ENCODE assay signal across 10 mouse cellular contexts in genomic region chr5:127290461-127291250, GRCm38 (mm10). TPM values are rescaled to one million over a fixed set of nuclear protein-coding genes. Genes with fewer than 3 reads are reported as not detected.
DNase-seq lines count a peak whose midpoint lies in the region; ATAC-seq and TF ChIP-seq lines count a peak whose summit lies in the region.
"Had no signal": no experiment of that assay in that cellular context is flagged by ENCODE, and none has a peak within 500 bp of the region (broad histone marks: within the 10 kb centered on the region; RNA-seq: fewer than 3 reads in every experiment).

No protein-coding gene starts in this region.

- peak; percentile 81 for ATAC-seq in hindbrain, embryonic 13.5 days (ENCODE audit: low FRiP score)
- peak; percentile 56; the same call in 1 of the 2 replicates for ATAC-seq in midbrain, postnatal 0 days (ENCODE audit: low FRiP score)

- 0 out of 2 replicates have a peak, but pooled peaks cover 3% of the 10 kb centered on the region for H3K9me3 ChIP-seq in embryonic facial prominence, embryonic 10.5 days
- no peaks in the 10 kb centered on the region for H3K9me3 ChIP-seq in hindbrain, embryonic 13.5 days
- no peaks in the 10 kb centered on the region for H3K9me3 ChIP-seq in midbrain, postnatal 0 days (ENCODE audit: low read length)

- no peaks in the 10 kb centered on the region for H3K36me3 ChIP-seq in kidney, adult 2 months (ENCODE audit: control insufficient read depth, insufficient read depth, low read length)
- H3K36me3 ChIP-seq in embryonic facial prominence, embryonic 10.5 days (replicated peaks) = peaks cover 29% of the 10 kb centered on the region
- H3K36me3 ChIP-seq in hindbrain, embryonic 13.5 days = no peaks in the 10 kb centered on the region
- H3K36me3 ChIP-seq in midbrain, postnatal 0 days (ENCODE audit: insufficient read depth, low read length) = no peaks in the 10 kb centered on the region

- H3K27me3 ChIP-seq in kidney, adult 2 months (replicated peaks; ENCODE audit: control insufficient read depth, insufficient read depth, low read length) = no peaks in the 10 kb centered on the region
- H3K27me3 ChIP-seq in embryonic facial prominence, embryonic 10.5 days (replicated peaks; ENCODE audit: low read depth, poor library complexity, severe bottlenecking) = no peaks in the 10 kb centered on the region
- no peaks in the 10 kb centered on the region for H3K27me3 ChIP-seq in hindbrain, embryonic 13.5 days
- H3K27me3 ChIP-seq in midbrain, postnatal 0 days (ENCODE audit: insufficient read depth, low read length) = no peaks in the 10 kb centered on the region

- H3K4me3 ChIP-seq in kidney, adult 2 months (ENCODE audit: insufficient read depth, low read depth, low read length) = no peak overlapping the region
- H3K4me3 ChIP-seq in embryonic facial prominence, embryonic 10.5 days = no peak overlapping the region
- no peak overlapping the region for H3K4me3 ChIP-seq in hindbrain, embryonic 13.5 days
- no peak overlapping the region for H3K4me3 ChIP-seq in midbrain, postnatal 0 days (ENCODE audit: low read depth, low read length)

- no peak for TF ChIP-seq CTCF in kidney, adult 2 months (conservative IDR thresholded peaks at IDR 0.05; ENCODE audit: insufficient read depth, insufficient read length, low read depth, low read length)
- TF ChIP-seq CTCF in midbrain, postnatal 0 days (IDR thresholded peaks at IDR 0.05) = no peak

- H3K4me1 ChIP-seq in kidney, adult 2 months (ENCODE audit: control insufficient read depth, insufficient read depth, low read length) = no peaks in the 10 kb centered on the region
- peaks cover 18% of the 10 kb centered on the region for H3K4me1 ChIP-seq in embryonic facial prominence, embryonic 10.5 days
- peaks cover 22% of the 10 kb centered on the region for H3K4me1 ChIP-seq in hindbrain, embryonic 13.5 days (replicated peaks)
- H3K4me1 ChIP-seq in midbrain, postnatal 0 days (ENCODE audit: insufficient read depth, low read length) = peaks cover 6% of the 10 kb centered on the region; the same call in 1 of the 2 replicates

- no peak overlapping the region for H3K27ac ChIP-seq in kidney, adult 2 months (ENCODE audit: insufficient read depth, low read depth, low read length)
- H3K27ac ChIP-seq in embryonic facial prominence, embryonic 10.5 days (replicated peaks) = peak overlapping the region; percentile 45; the same call in 1 of the 2 replicates
- peak overlapping the region; percentile 84 for H3K27ac ChIP-seq in hindbrain, embryonic 13.5 days
- H3K27ac ChIP-seq in midbrain, postnatal 0 days (ENCODE audit: low read depth, low read length) = no peak overlapping the region
- H3K27ac ChIP-seq: liver, embryonic 14.5 days had no signal

- H3K4me2 ChIP-seq in hindbrain, embryonic 13.5 days = peak overlapping the region; percentile 29
- 0 out of 2 replicates have a peak overlapping the region, but pooled peaks have one; percentile 12 for H3K4me2 ChIP-seq in midbrain, postnatal 0 days (ENCODE audit: low read depth, low read length, poor library complexity, severe bottlenecking)

- DNase-seq in kidney, postnatal 14 days = peak; percentile 5
- DNase-seq in kidney, adult 2 months = no peak
- DNase-seq in embryonic facial prominence, embryonic 10.5 days (ENCODE audit: low spot score) = no peak
- peak; percentile 77 for DNase-seq in midbrain, postnatal 0 days (ENCODE audit: low spot score)
- no peak for DNase-seq in right cerebral cortex, postnatal 4 days
- no peak for DNase-seq in spleen, postnatal 36 days (ENCODE audit: low spot score in 2 of 2)
- no peak for DNase-seq in adrenal gland, postnatal 4 days (ENCODE audit: low spot score in 2 of 2)

- TF ChIP-seq POLR2A in kidney, adult 2 months (IDR thresholded peaks at IDR 0.05; ENCODE audit: low read depth, low read length) = no peak

- WGBS in kidney, adult 2 months = 47% methylated on average over 17 of the region's 17 CpGs
- 75% methylated on average over 17 of the region's 17 CpGs for WGBS in embryonic facial prominence, embryonic 10.5 days
- 32% methylated on average over 17 of the region's 17 CpGs for WGBS in hindbrain, embryonic 13.5 days
- 27% methylated on average over 17 of the region's 17 CpGs for WGBS in midbrain, postnatal 0 days

- H3K9ac ChIP-seq in hindbrain, embryonic 13.5 days = peak overlapping the region; percentile 29; the same call in 1 of the 2 replicates
- no peak overlapping the region for H3K9ac ChIP-seq in midbrain, postnatal 0 days (replicated peaks; ENCODE audit: low read length, poor library complexity, severe bottlenecking)
- H3K9ac ChIP-seq: liver, embryonic 14.5 days had no signal

RNA-seq across cellular contexts. Expression of gene Tmem132c, which starts 49.0 kb away (rescaled TPM):
- polyA plus RNA-seq in kidney, adult 2 months (2012; rRNA removed) = 0.17 and 0.37 TPM in 2 replicates
- polyA plus RNA-seq in embryonic facial prominence, embryonic 10.5 days (2016; fragmentation: Nextera tagmentation; extraction: Ambion mirVana) = 29.5 and 35.1 TPM in 2 replicates
- 11.1 and 11.8 TPM in 2 replicates for polyA plus RNA-seq in hindbrain, embryonic 13.5 days (2015; fragmentation: Nextera tagmentation; extraction: Ambion mirVana)
- total RNA-seq in midbrain, postnatal 0 days (2014; rRNA removed) = 37.9 and 40.0 TPM in 2 replicates
- polyA plus RNA-seq in midbrain, postnatal 0 days (2015; fragmentation: Nextera tagmentation; extraction: Ambion mirVana) = 8.7 and 10.2 TPM in 2 replicates
- total RNA-seq in adrenal gland, postnatal 4 days (2021) = 1 to 10 TPM; 3.7 to 5.2 TPM
- total RNA-seq: MEL had no signal

Comparison
In these comparisons a context has a peak if more than half of its experiments do, and no peak if none do; other contexts are left out.
1. DNase-seq: peak in kidney, postnatal 14 days (single experiment) and midbrain, postnatal 0 days (single experiment); none in kidney, adult 2 months (single experiment), embryonic facial prominence, embryonic 10.5 days (single experiment), right cerebral cortex, postnatal 4 days (single experiment), spleen, postnatal 36 days (0 of 2) and adrenal gland, postnatal 4 days (0 of 2).
2. H3K27ac ChIP-seq: peak in embryonic facial prominence, embryonic 10.5 days (single experiment) and hindbrain, embryonic 13.5 days (single experiment); none in kidney, adult 2 months (single experiment) and midbrain, postnatal 0 days (single experiment).